Mouse (Mus musculus) heart, embryonic 16.5 days (tissue): ENCODE measurements around the gene Mycbpap. TPM values are rescaled to one million over a fixed set of nuclear protein-coding genes. Genes with fewer than 3 reads are reported as not detected.
A peak's percentile ranks its signal among the peaks of the same experiment; 100 is the strongest.

Experiments
- ATAC-seq: fragments of 200-750 bp; cut with Nextera tagmentation; replicated peaks from 2 replicates; pipeline ENCODE4 v1.8.0; 2017; ENCODE audit warnings: moderate number of reproducible peaks; ENCODE audit not compliant: insufficient read depth, low FRiP score; ENCODE audit errors: extremely low read depth
- H3K27ac ChIP-seq: fragments of 300-500 bp; sonication (generic); 2 replicates; pipeline ENCODE4 v1.5.1; 2014; ENCODE audit warnings: mild to moderate bottlenecking, low read length, control low read depth, moderate library complexity
- H3K27me3 ChIP-seq: fragments of 300-500 bp; sonication (generic); 2 replicates; pipeline ENCODE4 v1.6.1; 2014; ENCODE audit warnings: low read length, mixed read lengths; ENCODE audit not compliant: control insufficient read depth, insufficient read depth
- H3K36me3 ChIP-seq: fragments of 300-500 bp; sonication (generic); 2 replicates; pipeline ENCODE4 v1.6.1; 2014; ENCODE audit not compliant: control insufficient read depth, insufficient read depth
- H3K4me1 ChIP-seq: fragments of 300-500 bp; sonication (generic); 2 replicates; pipeline ENCODE4 v1.6.1; 2014; ENCODE audit warnings: low read length, mixed read lengths; ENCODE audit not compliant: control insufficient read depth, insufficient read depth
- H3K4me2 ChIP-seq: fragments of 300-500 bp; sonication (generic); 2 replicates; pipeline ENCODE4 v1.6.1; 2014; ENCODE audit warnings: low read depth, mild to moderate bottlenecking, control low read depth, low read length
- H3K4me3 ChIP-seq: fragments of 300-500 bp; sonication (generic); 2 replicates; pipeline ENCODE4 v1.5.1; 2014; ENCODE audit warnings: mild to moderate bottlenecking, control low read depth, low read length
- H3K9ac ChIP-seq: fragments of 300-500 bp; sonication (generic); 2 replicates; pipeline ENCODE4 v1.6.1; 2014; ENCODE audit warnings: low read length, control low read depth
- H3K9me3 ChIP-seq: fragments of 300-500 bp; sonication (generic); replicated peaks from 2 replicates; pipeline ENCODE4 v1.6.1; 2016; ENCODE audit warnings: low read length; ENCODE audit not compliant: control insufficient read depth
- WGBS: fragments of 180-500 bp; shearing (Covaris S2); extraction: QIAGEN DNeasy Blood & Tissue Kit; methylation state at CpG from one replicate; pipeline ENCODE4 v1.1.7; 2014; 5-methylcytosine and 5-hydroxymethylcytosine counted together
- polyA plus RNA-seq: library from polyadenylated mRNA; unstranded; fragments of >200 nt; fragmentation: Nextera tagmentation; extraction: Ambion mirVana; gene quantifications from 2 replicates; pipeline ENCODE4 v1.2.1, GENCODE M21; 2015

Mycbpap gene
- polyA plus RNA-seq, 1 experiment from 2014 or later = 5.7 TPM

GRCm38 (mm10) chr11:94480382-94480781 lies 41.2 kb downstream of the Mycbpap start:
- peaks cover 3% of the 10 kb centered on the region; the same call in 1 of the 2 replicates for H3K4me1 ChIP-seq
- H3K27ac ChIP-seq = no peak overlapping the region
- H3K27me3 ChIP-seq = peaks cover 37% of the 10 kb centered on the region
- WGBS = 83% methylated on average over 9 of the region's 9 CpGs
- no peaks in the 10 kb centered on the region for H3K9me3 ChIP-seq
- H3K4me3 ChIP-seq = no peak overlapping the region
- no peak overlapping the region for H3K4me2 ChIP-seq
- no peak for ATAC-seq
- H3K36me3 ChIP-seq = no peaks in the 10 kb centered on the region
- H3K9ac ChIP-seq = no peak overlapping the region

DNA sequence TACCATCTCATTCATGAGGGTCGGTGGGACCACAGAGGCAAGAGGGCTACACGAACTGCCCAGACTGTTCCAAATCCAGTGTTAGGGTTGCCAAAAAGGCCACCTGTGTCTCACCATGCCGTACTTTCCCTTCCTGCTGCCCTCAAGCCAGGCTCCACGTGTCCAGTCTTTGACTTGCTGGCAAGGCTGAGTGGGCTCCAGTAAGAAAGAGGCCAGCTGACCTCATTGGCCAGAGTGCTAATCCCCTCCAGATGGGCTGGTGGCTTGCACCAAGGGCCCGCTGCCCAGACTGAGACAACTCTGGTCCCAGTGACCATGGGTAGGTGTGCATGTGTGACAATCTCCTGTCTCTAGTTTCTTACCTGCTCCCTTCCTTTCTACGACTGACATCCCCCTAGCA lies 43.9 kb downstream of the Mycbpap start:
- WGBS = 72% methylated on average over 6 of the region's 6 CpGs
- Histone ChIP-seq H3K27me3 (peaks cover 46% of the 10 kb centered on the region), H3K36me3 (no peaks in the 10 kb centered on the region), H3K4me2 (no peak overlapping the region), H3K9ac (no peak overlapping the region), H3K4me3 (no peak overlapping the region), H3K9me3 (no peaks in the 10 kb centered on the region), H3K4me1 (peaks cover 18% of the 10 kb centered on the region), H3K27ac (no peak overlapping the region)
- ATAC-seq = no peak

GRCm38 (mm10) chr11:94475722-94476121 lies 45.8 kb downstream of the Mycbpap start:
- Histone ChIP-seq H3K36me3 (no peaks in the 10 kb centered on the region), H3K4me2 (no peak overlapping the region), H3K27me3 (peaks cover 56% of the 10 kb centered on the region), H3K4me3 (no peak overlapping the region), H3K4me1 (peaks cover 24% of the 10 kb centered on the region), H3K9me3 (no peaks in the 10 kb centered on the region), H3K9ac (no peak overlapping the region), H3K27ac (no peak overlapping the region)
- 22% methylated on average over 11 of the region's 11 CpGs for WGBS
- no peak for ATAC-seq

GRCm38 (mm10) chr11:94474544-94474910 lies 47.0 kb downstream of the Mycbpap start:
- peaks cover 24% of the 10 kb centered on the region for H3K4me1 ChIP-seq
- H3K27ac ChIP-seq = no peak overlapping the region
- ATAC-seq = no peak
- 3% methylated on average over 11 of the region's 11 CpGs for WGBS
- peaks cover 56% of the 10 kb centered on the region for H3K27me3 ChIP-seq
- H3K4me2 ChIP-seq = peak overlapping the region; percentile 86
- no peaks in the 10 kb centered on the region for H3K9me3 ChIP-seq
- peak overlapping the region; percentile 60 for H3K4me3 ChIP-seq
- no peaks in the 10 kb centered on the region for H3K36me3 ChIP-seq
- peak overlapping the region; percentile 72; the same call in 1 of the 2 replicates for H3K9ac ChIP-seq

GRCm38 (mm10) chr11:94473707-94474543 lies 47.6 kb downstream of the Mycbpap start, which contains the start of gene Cacna1g:
Gene Cacna1g, minus strand, starts transcription at chr11:94474198.
- Histone ChIP-seq H3K36me3 (no peaks in the 10 kb centered on the region), H3K27me3 (peaks cover 54% of the 10 kb centered on the region), H3K4me3 (peak within 1 kb of the TSS; percentile 60), H3K27ac (peak within 1 kb of the TSS; percentile 49; the same call in 1 of the 2 replicates), H3K9me3 (no peaks in the 10 kb centered on the region), H3K9ac (peak within 1 kb of the TSS; percentile 72), H3K4me1 (peaks cover 27% of the 10 kb centered on the region), H3K4me2 (peak within 1 kb of the TSS; percentile 86)
- under 1% methylated on average over 43 of the region's 71 CpGs for WGBS
- ATAC-seq = peak; percentile 90

DNA sequence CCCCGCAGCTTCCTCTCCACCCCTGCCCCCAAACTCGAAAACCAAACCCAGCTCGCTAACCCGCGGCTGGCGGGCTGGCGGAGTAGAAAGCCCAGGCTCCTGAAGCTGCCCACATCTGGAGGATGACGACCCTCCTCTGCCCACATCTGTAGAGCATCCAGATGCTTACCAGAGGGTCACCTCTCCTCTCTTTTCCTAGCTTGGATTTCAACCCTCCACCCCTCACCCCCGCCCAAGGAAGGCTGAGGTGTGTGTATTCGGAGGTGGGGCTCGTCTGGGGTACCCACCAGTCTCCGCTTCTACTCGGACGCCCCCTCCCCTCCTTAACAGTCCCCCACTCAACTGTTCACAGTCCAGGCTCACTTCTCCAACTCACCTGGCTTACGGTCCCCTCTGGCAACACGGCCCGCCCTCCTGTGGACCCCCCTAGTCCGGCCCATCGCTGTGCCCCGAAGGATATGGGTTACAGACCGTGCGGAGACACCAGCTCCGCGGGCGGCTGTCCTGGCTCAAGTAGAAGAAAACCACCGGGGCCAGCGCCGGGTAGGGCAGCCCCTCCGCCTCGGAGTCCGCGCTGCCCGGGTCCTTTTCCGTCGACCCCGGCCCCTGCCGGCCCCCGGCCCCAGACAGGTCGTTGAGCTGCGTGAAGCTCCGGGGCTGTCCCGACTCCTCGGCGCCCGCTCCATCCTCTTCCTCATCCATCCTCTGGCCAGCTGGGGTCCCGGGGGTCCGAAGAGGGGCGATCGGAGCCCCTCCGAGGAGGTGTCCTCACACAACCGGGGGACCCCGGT lies 48.4 kb downstream of the Mycbpap start:
- H3K9ac ChIP-seq = peak overlapping the region; percentile 72
- no peak overlapping the region for H3K27ac ChIP-seq
- no peaks in the 10 kb centered on the region for H3K36me3 ChIP-seq
- H3K4me1 ChIP-seq = peaks cover 32% of the 10 kb centered on the region
- H3K27me3 ChIP-seq = peaks cover 48% of the 10 kb centered on the region
- peak overlapping the region; percentile 60 for H3K4me3 ChIP-seq
- ATAC-seq = no peak
- H3K4me2 ChIP-seq = peak overlapping the region; percentile 86
- no peaks in the 10 kb centered on the region for H3K9me3 ChIP-seq
- 1% methylated on average over 51 of the region's 52 CpGs for WGBS

DNA sequence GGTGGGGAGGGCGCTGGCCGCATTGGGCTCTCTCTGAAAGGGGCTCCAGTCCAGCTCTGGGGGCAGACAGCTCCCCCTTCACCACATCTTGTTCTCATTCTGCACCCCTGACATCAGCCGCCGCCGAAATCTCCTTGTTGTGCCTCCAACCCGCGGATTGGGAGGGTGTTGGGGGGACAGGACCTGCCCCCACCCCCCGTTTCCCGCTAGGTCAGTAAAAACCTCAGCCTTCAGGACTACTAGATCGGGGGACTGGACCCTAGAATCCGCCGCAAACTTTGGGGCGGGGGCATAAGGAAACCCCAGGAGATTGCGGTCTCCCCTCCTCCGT lies 49.0 kb downstream of the Mycbpap start:
- Histone ChIP-seq H3K4me3 (peak overlapping the region; percentile 60), H3K9ac (peak overlapping the region; percentile 72), H3K27me3 (peaks cover 42% of the 10 kb centered on the region), H3K9me3 (no peaks in the 10 kb centered on the region), H3K4me1 (peaks cover 38% of the 10 kb centered on the region), H3K4me2 (peak overlapping the region; percentile 86), H3K27ac (no peak overlapping the region), H3K36me3 (no peaks in the 10 kb centered on the region)
- under 1% methylated on average over 15 of the region's 15 CpGs for WGBS
- no peak for ATAC-seq

DNA sequence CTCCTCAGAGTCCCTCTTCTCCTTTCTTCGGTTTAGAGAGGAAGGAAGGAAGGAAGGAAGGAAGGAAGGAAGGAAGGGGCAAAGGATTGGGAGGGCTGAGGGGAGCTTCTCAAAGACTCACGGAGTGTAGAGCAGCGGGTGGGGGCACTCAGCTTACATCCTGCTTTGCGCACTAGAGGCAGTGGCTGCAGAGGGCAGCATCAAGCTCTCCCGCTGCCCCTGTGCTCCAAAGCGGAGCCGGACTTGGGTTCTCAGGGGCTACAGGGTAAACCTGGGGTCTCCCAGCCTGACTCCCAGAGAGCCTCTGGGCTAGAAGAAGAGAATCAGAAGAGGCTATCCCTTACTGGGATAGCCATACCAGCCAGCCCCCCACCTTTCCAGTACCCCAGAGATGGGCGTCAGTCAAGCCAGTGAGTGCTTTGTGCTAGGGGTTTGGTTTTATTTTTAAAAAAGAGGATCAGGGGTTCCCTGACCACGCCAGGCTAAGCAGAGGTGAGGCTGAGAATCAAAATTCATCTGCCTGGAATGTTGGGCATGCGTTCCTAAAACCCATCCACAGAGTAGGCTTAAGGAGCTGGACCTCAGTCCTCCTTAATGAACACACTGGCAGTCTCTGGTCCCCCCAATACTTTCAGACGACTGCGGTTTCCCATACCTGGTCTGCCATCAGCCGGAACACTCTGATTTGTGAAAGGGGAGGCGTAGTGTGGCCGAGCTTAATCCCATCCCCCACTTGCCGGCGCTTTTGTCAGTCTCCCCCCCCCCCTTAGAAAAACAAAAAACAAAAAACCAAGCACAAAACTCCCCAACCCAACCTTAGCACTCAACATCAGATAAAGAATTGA lies 49.6 kb downstream of the Mycbpap start:
- Histone ChIP-seq H3K9ac (peak overlapping the region; percentile 72), H3K4me1 (peaks cover 42% of the 10 kb centered on the region), H3K27ac (no peak overlapping the region), H3K4me2 (peak overlapping the region; percentile 86), H3K27me3 (peaks cover 38% of the 10 kb centered on the region), H3K9me3 (no peaks in the 10 kb centered on the region), H3K36me3 (no peaks in the 10 kb centered on the region), H3K4me3 (peak overlapping the region; percentile 60)
- 6% methylated on average over 16 of the region's 17 CpGs for WGBS
- no peak for ATAC-seq
